Mouse (Mus musculus) retina, postnatal 1 day (tissue): ENCODE measurements around the gene Arl13b.

ENCODE experiments used
- DNase-seq: peaks from one replicate; pipeline ENCODE4 v3.0.0-alpha.2; 2012

Gene Arl13b

DNA sequence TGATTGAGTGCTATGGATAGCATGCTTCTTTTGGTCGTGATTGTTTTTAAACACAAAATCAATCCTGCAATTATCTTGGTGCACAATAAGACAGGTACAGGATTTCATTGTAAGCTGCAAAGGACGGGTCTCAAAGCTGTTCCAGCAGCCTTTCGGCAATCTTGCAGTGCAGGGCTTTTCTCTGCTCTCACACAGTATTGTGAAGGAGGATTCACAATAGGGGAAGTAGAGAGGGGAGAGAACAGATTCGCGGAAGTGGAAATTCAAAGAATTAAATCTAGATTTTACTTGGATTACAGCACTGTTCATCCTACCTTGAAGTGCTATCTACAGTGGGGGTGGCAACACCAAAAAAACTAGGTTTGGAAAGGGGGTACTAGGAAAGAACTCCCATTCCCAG lies 33.0 kb downstream of the Arl13b start:
- DNase-seq: no peak

DNA sequence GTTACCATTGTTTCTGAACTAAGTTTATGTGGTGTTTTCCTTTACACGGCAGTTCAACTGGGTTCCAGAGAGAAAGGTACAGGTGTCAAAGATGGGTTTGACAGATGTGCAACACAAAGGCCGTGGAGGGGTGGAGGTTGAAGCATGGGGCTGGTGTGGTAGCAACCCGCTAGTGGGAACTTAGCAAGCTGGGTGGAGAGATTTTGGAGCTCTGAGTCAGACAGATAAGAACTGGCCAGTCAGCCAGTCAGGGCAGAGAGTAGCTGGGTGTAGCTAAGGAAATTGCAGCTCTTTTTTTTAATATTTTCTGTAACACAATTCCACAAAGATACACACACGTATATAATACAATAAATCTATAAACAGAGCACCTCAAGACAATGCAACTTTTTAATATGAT lies 36.0 kb downstream of the Arl13b start:
- no peak for DNase-seq

- peak; percentile 29 for DNase-seq
Observed at GRCm38 (mm10) chr16:62807249-62807979, 39.4 kb downstream of the Arl13b start.

DNA sequence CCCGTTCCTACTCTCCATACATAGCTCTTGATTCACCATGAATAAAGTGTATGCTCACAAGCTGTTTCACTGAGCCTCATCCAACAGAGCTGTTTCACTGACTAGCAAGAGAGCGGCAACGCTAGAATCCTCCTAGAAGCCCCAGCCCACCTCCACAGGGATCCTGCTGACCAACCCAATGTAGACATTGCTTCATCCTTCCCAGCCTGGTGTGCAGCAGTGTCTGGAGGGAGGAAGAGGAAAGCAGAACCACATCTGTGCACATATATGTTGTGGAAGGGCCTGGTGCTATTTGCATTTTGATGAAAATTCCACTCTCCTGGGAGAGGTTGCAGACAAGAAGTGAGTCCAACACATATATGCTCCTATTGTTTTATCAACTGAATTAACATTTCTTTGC lies 42.2 kb downstream of the Arl13b start:
- no peak for DNase-seq

- no peak for DNase-seq
Observed at GRCm38 (mm10) chr16:62799839-62800238, 47.0 kb downstream of the Arl13b start.

- DNase-seq: no peak
Observed at GRCm38 (mm10) chr16:62799426-62799825, 47.4 kb downstream of the Arl13b start.

DNA sequence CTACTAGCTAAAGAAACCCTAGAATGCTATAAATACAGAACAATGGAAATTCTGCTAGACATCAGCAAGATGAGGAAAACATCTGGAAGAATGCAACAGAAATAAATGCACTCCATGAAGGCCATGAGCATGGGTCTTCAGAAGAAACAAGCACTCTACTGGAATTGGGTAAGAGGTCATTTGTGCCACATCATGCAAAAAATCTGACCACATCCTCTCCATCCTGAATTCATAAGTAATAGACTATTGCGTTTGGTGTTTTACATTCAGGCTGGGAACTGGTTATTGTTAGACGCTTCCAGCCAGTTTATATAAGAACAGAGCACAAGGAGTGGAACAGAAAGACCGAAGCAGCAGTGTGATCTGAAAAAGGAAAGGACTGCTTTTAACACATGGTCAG lies 48.0 kb downstream of the Arl13b start:
- no peak for DNase-seq

DNA sequence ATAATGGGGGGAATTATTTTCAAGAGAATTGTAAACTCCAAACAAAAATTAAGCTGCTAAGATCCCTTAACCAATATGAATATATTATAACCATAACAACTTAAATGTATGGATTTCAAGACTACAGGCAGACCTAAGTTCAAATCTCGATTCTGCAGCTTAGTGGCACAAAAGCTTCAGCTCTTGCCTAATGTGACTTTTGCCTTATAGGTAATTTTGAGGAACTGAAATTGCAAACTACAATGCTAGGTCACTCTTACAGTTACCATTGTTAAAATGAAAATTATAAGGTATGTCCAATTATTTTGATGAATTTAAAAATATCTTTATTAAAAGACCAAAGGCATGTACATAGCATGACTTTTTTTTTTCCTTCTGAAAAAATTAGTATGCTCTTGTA lies 50.2 kb downstream of the Arl13b start:
- no peak for DNase-seq

- DNase-seq: peak; percentile 98
Observed at GRCm38 (mm10) chr16:62786621-62787331, 60.1 kb downstream of the Arl13b start, which contains the start of gene Nsun3. Nsun3 (minus strand) TSS chr16:62786818.

- DNase-seq: peak; percentile 30
Observed at GRCm38 (mm10) chr16:62782229-62782628, 64.6 kb downstream of the Arl13b start.

- no peak for DNase-seq
Observed at GRCm38 (mm10) chr16:62778282-62778681, 68.6 kb downstream of the Arl13b start.

DNA sequence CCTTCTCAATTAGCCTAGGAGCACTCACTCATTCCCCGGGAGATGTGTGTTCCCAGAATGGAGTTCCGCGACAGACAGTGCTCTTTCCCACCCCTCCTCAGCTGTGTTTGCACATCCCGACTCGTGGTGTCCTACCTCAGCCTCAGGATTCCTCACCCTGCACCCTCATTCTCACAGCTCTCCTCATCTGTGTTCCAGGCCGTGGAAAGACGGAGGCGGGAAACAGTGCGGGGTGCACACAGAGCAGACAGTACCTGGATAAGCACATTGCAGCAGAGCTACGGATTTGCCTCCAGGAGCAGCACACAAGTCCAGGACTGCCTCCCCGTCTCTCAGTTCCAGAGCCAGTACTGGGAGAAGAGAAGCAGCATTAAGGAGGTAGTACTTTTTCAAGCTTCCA lies 70.8 kb downstream of the Arl13b start:
- no peak for DNase-seq

DNA sequence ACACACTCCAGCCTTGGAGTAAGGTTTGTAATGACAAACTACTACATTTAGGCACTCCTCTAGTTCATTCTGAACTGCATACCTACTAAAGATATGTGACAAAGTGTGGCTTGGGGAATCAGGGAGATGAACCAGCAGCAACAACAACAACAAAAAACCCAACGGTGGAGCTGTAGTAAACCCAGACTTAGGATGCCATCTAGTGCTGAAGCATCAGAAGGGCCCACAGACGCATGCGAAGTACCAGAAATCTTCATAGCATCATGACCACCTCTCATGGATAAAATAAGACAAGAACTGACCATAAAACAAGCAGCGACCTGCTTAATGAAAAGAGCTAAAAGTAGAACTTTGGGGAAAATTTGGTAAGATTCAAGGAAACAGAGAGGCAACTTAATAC lies 73.4 kb downstream of the Arl13b start:
- no peak for DNase-seq

DNA sequence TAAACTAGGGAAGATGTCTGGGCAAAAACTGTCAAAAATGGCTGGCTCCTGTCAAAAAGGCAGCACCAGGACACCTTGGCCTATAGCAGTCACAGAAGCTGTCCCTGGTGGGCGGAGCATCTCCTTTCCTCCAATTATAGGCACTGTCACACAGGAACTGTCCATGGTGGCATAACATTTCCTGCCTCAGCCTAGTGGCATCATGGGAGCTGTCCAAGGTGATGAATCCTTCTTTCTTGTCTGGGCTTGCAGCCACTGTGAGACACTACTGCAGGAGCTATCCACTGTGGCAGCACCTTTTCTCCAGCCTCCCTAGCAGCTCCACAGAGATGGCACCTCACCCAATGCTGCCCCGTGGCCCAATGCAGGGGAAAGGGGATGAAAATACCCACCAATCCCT lies 88.5 kb downstream of the Arl13b start:
- DNase-seq: peak; percentile 34

- no peak for DNase-seq
Observed at GRCm38 (mm10) chr16:62755307-62755706, 91.5 kb downstream of the Arl13b start.

- DNase-seq: no peak
Observed at GRCm38 (mm10) chr16:62753597-62753996, 93.2 kb downstream of the Arl13b start.

DNA sequence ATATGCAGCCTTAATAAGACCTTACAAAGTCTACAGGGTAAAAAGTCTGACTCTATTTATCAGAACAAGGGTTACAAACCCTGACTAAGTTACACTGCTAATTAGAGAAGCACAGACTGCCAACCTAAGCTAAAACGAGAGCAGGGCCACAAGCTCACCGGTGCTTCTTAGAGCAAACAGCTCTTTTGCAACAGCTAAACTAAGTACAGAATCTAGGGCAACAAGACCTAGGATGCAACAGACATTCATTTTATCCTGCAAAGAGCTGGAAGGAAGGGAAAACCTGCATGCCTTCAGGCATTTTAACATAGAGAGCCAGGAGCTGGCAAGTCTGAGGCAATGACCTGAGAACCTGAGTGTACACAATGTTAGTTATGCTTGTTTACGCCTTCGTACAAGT lies 93.8 kb downstream of the Arl13b start:
- no peak for DNase-seq

- no peak for DNase-seq
Observed at GRCm38 (mm10) chr16:62745875-62746274, 101.0 kb downstream of the Arl13b start.
